10 mouse cellular contexts compared by ENCODE assay signal in the genomic region with DNA sequence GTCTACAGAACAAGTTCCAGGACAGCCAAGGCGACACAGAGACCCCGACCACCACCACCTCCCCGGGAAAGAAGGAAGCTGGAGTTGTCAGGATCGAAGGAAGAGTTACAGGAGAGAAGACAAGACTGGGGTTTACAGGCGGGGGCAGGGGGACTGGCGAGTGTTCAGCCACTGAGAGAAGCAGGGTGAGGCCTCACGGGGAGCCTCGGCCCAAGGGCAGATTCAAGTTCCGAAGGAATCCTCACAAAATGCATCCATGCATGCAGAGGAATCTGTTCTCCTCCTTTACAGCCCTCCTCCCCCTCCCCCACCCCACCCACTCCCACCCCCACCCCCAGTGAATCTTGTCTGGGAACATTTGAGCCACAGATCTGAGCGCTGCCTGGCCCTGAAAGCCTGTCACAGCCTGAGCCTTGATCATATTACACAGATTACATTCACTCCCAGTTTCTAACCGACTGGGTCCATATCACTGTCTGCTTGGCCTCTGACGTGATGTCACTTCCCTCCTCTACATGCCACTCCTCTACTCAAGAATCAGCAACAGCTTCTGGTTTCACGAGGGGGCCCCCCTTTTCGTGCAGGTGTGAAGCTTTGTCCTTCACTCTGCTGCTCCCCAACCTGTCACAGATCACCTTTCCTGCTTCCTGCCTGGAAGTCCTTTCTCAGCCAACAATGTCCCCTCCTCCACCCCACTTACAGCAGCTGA. TPM values are rescaled to one million over a fixed set of nuclear protein-coding genes. Genes with fewer than 3 reads are reported as not detected.
DNase-seq lines count a peak whose midpoint lies in the region; ATAC-seq and TF ChIP-seq lines count a peak whose summit lies in the region.
"Had no signal": no experiment of that assay in that cellular context is flagged by ENCODE, and none has a peak within 500 bp of the region (broad histone marks: within the 10 kb centered on the region; RNA-seq: fewer than 3 reads in every experiment).

No protein-coding gene starts in this region.

- no peak overlapping the region for H3K4me2 ChIP-seq in stomach, embryonic 16.5 days (ENCODE audit: low read depth, low read length)
- H3K4me2 ChIP-seq: liver, embryonic 12.5 days had no signal

- H3K27ac ChIP-seq in gastrocnemius, adult 2 months: peak overlapping the region; percentile 43
- H3K27ac ChIP-seq in stomach, embryonic 16.5 days (ENCODE audit: low read length): peak overlapping the region; percentile 33; the same call in 1 of the 2 replicates
- H3K27ac ChIP-seq: liver, embryonic 12.5 days; macrophage had no signal

- H3K36me3 ChIP-seq in stomach, embryonic 16.5 days (ENCODE audit: control insufficient read depth, insufficient read depth, low read length): peaks cover 29% of the 10 kb centered on the region

- intact Hi-C loops in gastrocnemius, adult 2 months (cut with DNase I): loop anchor here (5.0 kb wide), 1 partner anchor 43 kb away; the partner anchor contains the start of gene Krba1

- no peak for DNase-seq in gastrocnemius, adult 2 months
- DNase-seq in gastrocnemius, adult 18-20 months (ENCODE audit: low spot score): no peak
- DNase-seq in thymus, postnatal 0 days (ENCODE audit: low spot score): peak; percentile 9
- DNase-seq in thymus, postnatal 4 days: no peak
- peak; percentile 54 for DNase-seq in kidney, adult 9 months
- DNase-seq in left cerebral cortex, adult 8-10 months (ENCODE audit: low spot score in 2 of 2): no peak
- no peak for DNase-seq in cerebellum, adult 11 months

- H3K4me3 ChIP-seq in gastrocnemius, adult 2 months: no peak overlapping the region
- no peak overlapping the region for H3K4me3 ChIP-seq in stomach, embryonic 16.5 days (replicated peaks; ENCODE audit: low read length)
- H3K4me3 ChIP-seq: liver, embryonic 12.5 days had no signal

- no peaks in the 10 kb centered on the region for H3K9me3 ChIP-seq in stomach, embryonic 16.5 days (replicated peaks; ENCODE audit: control insufficient read depth, low read length)

- peaks cover 38% of the 10 kb centered on the region for H3K4me1 ChIP-seq in stomach, embryonic 16.5 days (ENCODE audit: control insufficient read depth, insufficient read depth, low read length)

- no peaks in the 10 kb centered on the region for H3K27me3 ChIP-seq in stomach, embryonic 16.5 days (ENCODE audit: control insufficient read depth, insufficient read depth, low read length)

- TF ChIP-seq CTCF in gastrocnemius, adult 2 months (IDR thresholded peaks at IDR 0.05): no peak

- 51% methylated on average over 14 of the region's 14 CpGs for WGBS in stomach, embryonic 16.5 days

- H3K9ac ChIP-seq in stomach, embryonic 16.5 days (ENCODE audit: low read length): no peak overlapping the region
- H3K9ac ChIP-seq: liver, embryonic 12.5 days had no signal

- ATAC-seq in stomach, embryonic 16.5 days (ENCODE audit: insufficient read depth, low FRiP score): no peak
- ATAC-seq: liver, embryonic 12.5 days had no signal

RNA-seq across cellular contexts. Expression of gene Zfp467, which starts 5.2 kb away (rescaled TPM):
- 10 to 100 TPM; 45.4 to 52.3 TPM for total RNA-seq in gastrocnemius, adult 2 months (2021)
- total RNA-seq in gastrocnemius, adult 18-20 months (2021): 10 to 100 TPM; 50.1 to 57.1 TPM
- polyA plus RNA-seq in thymus, postnatal 0 days (2015; fragmentation: Nextera tagmentation; extraction: Ambion mirVana): 8.6 and 9.9 TPM in 2 replicates
- 24.1 and 24.4 TPM in 2 replicates for polyA plus RNA-seq in stomach, embryonic 16.5 days (2015; fragmentation: Nextera tagmentation; extraction: Ambion mirVana)
- 10 to 100 TPM; 36.6 to 46.3 (median 38.6) TPM for total RNA-seq in left cerebral cortex, adult 8-10 months (2022)

RNA-seq across cellular contexts. Expression of gene Sspo, which starts 7.6 kb away (rescaled TPM):
- total RNA-seq in gastrocnemius, adult 2 months (2021): under 1 TPM; 0.50 to 0.69 TPM
- under 1 TPM; 0.19 to 0.71 TPM for total RNA-seq in gastrocnemius, adult 18-20 months (2021)
- 0.68 and 0.77 TPM in 2 replicates for polyA plus RNA-seq in thymus, postnatal 0 days (2015; fragmentation: Nextera tagmentation; extraction: Ambion mirVana)
- polyA plus RNA-seq in stomach, embryonic 16.5 days (2015; fragmentation: Nextera tagmentation; extraction: Ambion mirVana): 0.14 and 0.89 TPM in 2 replicates
- 1 to 10 TPM in 1 of 4 experiments, under 1 TPM in 3; 0.84 to 1.4 (median 0.90) TPM for total RNA-seq in left cerebral cortex, adult 8-10 months (2022)
- polyA plus RNA-seq: macrophage had no signal

RNA-seq across cellular contexts. Expression of gene Krba1, which starts 45.1 kb away (rescaled TPM):
- 10 to 100 TPM; 18.7 to 21.0 TPM for total RNA-seq in gastrocnemius, adult 2 months (2021)
- 10 to 100 TPM; 15.9 to 18.3 TPM for total RNA-seq in gastrocnemius, adult 18-20 months (2021)
- polyA plus RNA-seq in thymus, postnatal 0 days (2015; fragmentation: Nextera tagmentation; extraction: Ambion mirVana): 13.3 and 14.4 TPM in 2 replicates
- 16.2 and 16.8 TPM in 2 replicates for polyA plus RNA-seq in stomach, embryonic 16.5 days (2015; fragmentation: Nextera tagmentation; extraction: Ambion mirVana)
- 10 to 100 TPM; 42.8 to 63.6 (median 53.0) TPM for total RNA-seq in left cerebral cortex, adult 8-10 months (2022)

Comparison
In these comparisons a context has a peak if more than half of its experiments do, and no peak if none do; other contexts are left out.
1. DNase-seq: peak in thymus, postnatal 0 days (single experiment) and kidney, adult 9 months (single experiment); none in gastrocnemius, adult 2 months (single experiment), gastrocnemius, adult 18-20 months (single experiment), thymus, postnatal 4 days (single experiment), left cerebral cortex, adult 8-10 months (0 of 2) and cerebellum, adult 11 months (single experiment).